Mouse (Mus musculus) E14TG2a.4 (cell line): ENCODE results near the gene Chst14.

ENCODE experiments used
- H3K27me3 ChIP-seq: 2 replicates; pipeline ENCODE4 v1.6.1; 2014; ENCODE audit warnings: low read length, control low read depth; ENCODE audit not compliant: insufficient read depth
- H3K36me3 ChIP-seq: 2 replicates; pipeline ENCODE4 v1.6.1; 2014; ENCODE audit warnings: low read length, control low read depth; ENCODE audit not compliant: insufficient read depth
- H3K4me1 ChIP-seq: replicated peaks from 2 replicates; pipeline ENCODE4 v1.6.1; 2014; ENCODE audit warnings: low read depth, low read length, control low read depth
- H3K4me3 ChIP-seq: replicated peaks from 2 replicates; pipeline ENCODE4 v1.5.1; 2014; ENCODE audit warnings: mild to moderate bottlenecking, low read length
- H3K9me3 ChIP-seq: 2 replicates; pipeline ENCODE4 v1.6.1; 2014; ENCODE audit warnings: low read length, control low read depth
- CTCF ChIP-seq: conservative IDR thresholded peaks from 2 replicates; pipeline ENCODE4 v1.5.1; 2014; ENCODE audit warnings: low read length
- NANOG ChIP-seq: IDR thresholded peaks from 2 replicates; pipeline ENCODE4 v1.6.1; 2014; ENCODE audit warnings: borderline replicate concordance, low read length, mixed read lengths
- POU5F1 ChIP-seq: IDR thresholded peaks from 2 replicates; pipeline ENCODE4 v1.6.1; 2014; ENCODE audit warnings: low read length, borderline replicate concordance

The Chst14 gene

DNA sequence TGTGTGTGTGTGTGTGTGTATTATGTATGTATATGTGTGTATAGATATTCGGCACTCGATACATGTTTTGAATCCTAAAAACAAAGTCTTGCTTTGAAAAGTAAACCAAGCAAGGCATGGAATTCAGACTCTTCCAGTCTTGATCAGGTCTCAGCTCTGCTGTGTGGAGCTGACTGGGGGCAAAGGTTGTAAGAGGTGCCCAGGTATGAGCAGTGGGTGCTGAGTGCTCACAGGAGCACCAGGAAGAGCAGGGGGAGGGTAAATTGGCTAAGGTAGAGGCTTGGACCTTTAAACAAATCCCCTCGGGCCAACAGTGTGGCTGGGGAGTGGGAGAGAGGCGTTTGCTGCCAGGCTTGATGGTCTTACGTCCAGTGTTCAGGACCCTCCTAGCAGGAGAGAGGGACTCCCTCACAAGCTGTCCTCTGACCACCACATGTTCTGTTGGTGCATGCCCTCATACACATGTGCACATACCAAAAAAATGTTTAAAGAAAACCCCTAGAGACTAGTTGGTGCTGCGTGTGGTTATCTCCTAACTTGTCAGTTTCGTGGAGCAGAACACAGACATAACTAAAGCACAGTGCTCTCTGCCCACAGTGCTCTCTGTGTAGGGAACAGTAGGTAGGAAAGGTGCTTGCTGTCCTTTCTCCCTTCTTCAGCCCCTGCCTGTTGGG, 15.6 kb upstream of the Chst14 start:
- Histone ChIP-seq H3K4me1 (peaks cover 39% of the 10 kb centered on the region), H3K36me3 (no peaks in the 10 kb centered on the region), H3K4me3 (no peak overlapping the region), H3K9me3 (no peaks in the 10 kb centered on the region), H3K27me3 (peaks cover 44% of the 10 kb centered on the region)
- TF ChIP-seq CTCF (no peak), POU5F1 (no peak), NANOG (no peak)

DNA sequence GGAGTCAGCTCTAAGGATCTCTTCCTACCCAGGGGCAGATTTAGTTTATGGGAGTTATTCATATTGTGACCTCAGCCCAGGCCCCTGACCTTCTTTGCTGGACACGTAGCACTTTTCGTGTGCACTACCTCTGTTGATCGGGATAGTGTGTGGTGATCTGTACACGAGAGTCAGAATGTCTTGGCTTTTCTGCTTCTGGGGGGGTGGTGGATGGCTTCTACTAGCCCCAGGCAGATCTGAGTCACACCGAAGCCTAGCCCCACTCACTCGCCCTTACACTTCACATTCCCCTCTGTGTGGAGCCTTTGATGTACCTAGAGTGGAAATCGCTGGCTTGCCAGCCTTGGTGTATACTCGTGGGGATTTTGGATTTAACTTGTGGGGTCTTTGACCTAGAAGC, 13.6 kb upstream of the Chst14 start:
- Histone ChIP-seq H3K36me3 (peaks cover 13% of the 10 kb centered on the region; the same call in 1 of the 2 replicates), H3K9me3 (no peaks in the 10 kb centered on the region), H3K27me3 (peaks cover 55% of the 10 kb centered on the region), H3K4me1 (peaks cover 47% of the 10 kb centered on the region), H3K4me3 (no peak overlapping the region)
- no peak for TF ChIP-seq POU5F1
- TF ChIP-seq CTCF = no peak
- no peak for TF ChIP-seq NANOG

DNA sequence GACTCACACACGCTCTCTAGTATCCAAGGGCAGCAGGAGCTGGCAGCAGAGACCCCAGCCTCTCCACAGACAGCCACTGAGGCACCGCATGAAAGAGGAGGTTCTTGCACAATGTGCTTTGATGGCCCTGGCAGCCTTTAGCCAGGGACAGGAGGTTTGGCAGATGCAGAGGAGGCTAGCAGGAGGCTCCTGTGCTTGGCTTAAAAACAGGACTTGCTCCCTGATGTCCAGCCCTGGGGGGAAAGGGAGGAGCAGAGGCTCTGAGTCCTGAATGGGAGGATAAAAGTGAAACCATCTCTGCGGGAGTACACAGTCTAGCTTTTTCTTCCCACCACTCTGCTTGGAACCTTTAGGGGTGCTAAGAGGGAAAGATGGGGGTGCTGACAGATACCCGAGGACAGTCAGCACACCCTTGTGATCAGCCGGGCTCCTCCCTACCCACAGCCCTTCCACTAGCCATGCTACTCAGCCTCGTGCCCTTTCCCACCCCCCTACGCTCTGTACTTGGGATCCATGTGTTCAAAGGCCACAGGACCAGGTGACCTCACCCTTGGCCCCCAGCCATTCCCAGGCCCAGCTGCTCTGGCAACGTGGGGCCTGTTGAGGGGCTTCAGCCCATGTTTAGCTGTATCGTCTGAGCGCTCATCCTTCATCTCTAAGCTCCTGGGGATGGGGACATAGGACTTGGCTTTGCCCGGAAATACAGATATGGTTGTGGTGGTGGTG, 12.6 kb upstream of the Chst14 start:
- TF ChIP-seq POU5F1 (no peak), CTCF (no peak), NANOG (no peak)
- peaks cover 50% of the 10 kb centered on the region for H3K4me1 ChIP-seq
- H3K36me3 ChIP-seq = peaks cover 16% of the 10 kb centered on the region; the same call in 1 of the 2 replicates
- no peaks in the 10 kb centered on the region for H3K9me3 ChIP-seq
- peaks cover 61% of the 10 kb centered on the region for H3K27me3 ChIP-seq
- no peak overlapping the region for H3K4me3 ChIP-seq

DNA sequence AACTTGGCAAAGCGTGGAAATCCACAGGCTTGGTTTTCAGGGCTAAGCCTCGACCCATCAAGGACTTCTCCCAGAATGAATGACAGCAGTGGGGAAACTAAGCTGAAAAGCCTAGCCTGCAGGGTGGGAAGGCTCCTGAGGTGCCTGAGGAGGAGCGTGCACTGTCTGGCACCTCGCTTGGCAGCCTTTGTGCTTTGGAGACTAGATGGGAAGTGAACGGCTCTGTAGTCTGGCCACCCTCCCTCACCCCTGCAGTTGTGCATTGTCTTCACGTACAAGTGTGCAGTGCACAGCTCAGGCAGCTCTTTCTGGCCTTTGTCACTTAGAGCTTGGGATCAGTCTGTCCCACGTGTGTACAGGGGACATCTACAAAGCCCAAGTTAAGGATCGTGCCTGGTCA, 11.6 kb upstream of the Chst14 start:
- peaks cover 17% of the 10 kb centered on the region for H3K36me3 ChIP-seq
- H3K4me1 ChIP-seq = peaks cover 51% of the 10 kb centered on the region
- no peaks in the 10 kb centered on the region for H3K9me3 ChIP-seq
- TF ChIP-seq POU5F1 = no peak
- TF ChIP-seq CTCF = no peak
- TF ChIP-seq NANOG = no peak
- H3K27me3 ChIP-seq = peaks cover 63% of the 10 kb centered on the region
- no peak overlapping the region for H3K4me3 ChIP-seq

DNA sequence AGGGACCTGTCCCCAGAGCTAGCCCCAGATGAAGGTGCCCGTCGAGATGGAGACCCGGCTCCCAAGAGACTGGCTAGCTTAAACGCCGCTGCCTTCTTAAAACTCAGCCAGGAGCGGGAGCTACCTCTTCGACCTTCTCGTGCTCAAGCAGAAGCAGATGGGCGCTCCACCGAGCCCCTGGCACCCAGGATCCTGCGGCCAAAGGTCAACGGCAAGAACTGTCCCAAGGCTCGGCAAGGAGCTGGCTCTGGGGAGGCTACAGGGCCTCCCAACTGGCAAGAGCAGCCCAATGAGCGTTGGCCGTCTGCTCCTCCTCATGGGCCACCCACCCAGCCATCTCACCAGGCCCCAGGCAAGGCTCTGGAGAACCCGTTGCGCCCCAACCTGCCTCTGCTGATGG, 9.9 kb upstream of the Chst14 start:
- Histone ChIP-seq H3K27me3 (peaks cover 67% of the 10 kb centered on the region), H3K4me3 (peak overlapping the region; percentile 69), H3K4me1 (peaks cover 43% of the 10 kb centered on the region), H3K36me3 (peaks cover 34% of the 10 kb centered on the region), H3K9me3 (no peaks in the 10 kb centered on the region)
- TF ChIP-seq POU5F1 (no peak), CTCF (no peak), NANOG (no peak)

DNA sequence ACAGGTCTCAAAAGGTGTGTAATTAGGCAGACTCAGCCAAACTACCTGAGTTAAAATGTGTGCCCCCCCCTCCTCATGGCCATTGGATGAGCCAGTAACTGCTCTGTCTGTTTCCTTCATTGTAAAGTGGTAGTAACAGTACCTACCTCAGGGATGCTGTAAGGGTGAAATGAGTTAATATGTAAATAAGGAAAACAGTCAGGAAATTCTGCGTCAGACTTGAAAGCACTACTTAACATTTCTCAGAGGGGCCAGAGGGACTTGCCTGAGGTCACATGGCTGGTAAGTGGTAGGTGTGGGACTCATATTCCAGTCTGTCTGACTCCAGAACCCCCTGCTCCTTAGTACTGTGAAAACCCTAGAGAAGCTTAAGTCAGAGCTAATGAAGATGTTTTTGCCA, 7.8 kb upstream of the Chst14 start:
- Histone ChIP-seq H3K4me1 (peaks cover 42% of the 10 kb centered on the region), H3K27me3 (peaks cover 56% of the 10 kb centered on the region), H3K36me3 (peaks cover 46% of the 10 kb centered on the region), H3K9me3 (no peaks in the 10 kb centered on the region), H3K4me3 (peak overlapping the region; percentile 66; the same call in 1 of the 2 replicates)
- TF ChIP-seq NANOG (no peak), CTCF (no peak), POU5F1 (no peak)

DNA sequence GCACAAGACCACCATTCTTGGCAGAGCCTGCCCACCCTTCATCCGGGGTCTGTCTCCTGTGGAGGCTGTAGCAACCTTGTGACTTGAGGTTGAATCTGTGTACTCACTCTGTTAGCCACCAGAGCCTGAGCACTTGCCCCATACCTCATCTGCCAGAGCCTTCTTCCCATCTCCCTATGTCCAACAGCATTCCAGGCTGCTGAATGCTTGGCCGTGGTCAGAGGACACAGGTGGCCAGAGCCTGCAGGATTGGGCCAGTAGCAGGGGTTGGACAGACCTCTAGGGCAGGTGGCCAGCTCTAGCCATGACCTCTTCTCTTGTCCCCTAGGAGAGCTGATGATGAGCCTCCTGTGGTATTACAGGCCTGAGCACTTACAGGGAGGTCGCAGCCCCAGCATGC, 5.9 kb upstream of the Chst14 start:
- H3K27me3 ChIP-seq = peaks cover 46% of the 10 kb centered on the region
- H3K36me3 ChIP-seq = peaks cover 46% of the 10 kb centered on the region
- peaks cover 34% of the 10 kb centered on the region for H3K4me1 ChIP-seq
- no peak for TF ChIP-seq NANOG
- TF ChIP-seq POU5F1 = no peak
- no peak for TF ChIP-seq CTCF
- no peaks in the 10 kb centered on the region for H3K9me3 ChIP-seq
- H3K4me3 ChIP-seq = no peak overlapping the region

DNA sequence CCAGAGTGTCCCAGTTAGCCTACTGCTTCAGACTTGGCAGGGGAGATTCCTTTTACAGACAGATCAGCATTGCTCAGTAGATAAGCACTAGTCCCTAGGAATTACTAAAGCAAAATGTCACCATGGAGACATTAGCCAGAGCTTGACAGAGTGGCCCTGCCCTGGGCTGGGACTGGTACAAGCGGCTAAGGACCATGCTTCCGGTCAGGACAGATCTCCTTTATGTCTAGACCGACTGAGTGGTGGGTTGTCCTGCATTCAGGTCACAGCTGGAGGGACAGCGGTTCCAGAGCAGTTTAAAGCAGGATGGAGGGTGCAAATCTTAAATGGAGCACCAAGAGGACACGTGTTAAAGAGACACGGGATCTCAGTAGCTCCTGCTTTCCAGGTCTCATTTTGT, 344 bp upstream of the Chst14 start:
- Histone ChIP-seq H3K36me3 (peaks cover 17% of the 10 kb centered on the region), H3K4me3 (peak overlapping the region; percentile 84), H3K4me1 (peaks cover 26% of the 10 kb centered on the region), H3K27me3 (peaks cover 55% of the 10 kb centered on the region), H3K9me3 (no peaks in the 10 kb centered on the region)
- TF ChIP-seq CTCF (no peak), POU5F1 (no peak), NANOG (no peak)
